Mouse (Mus musculus) liver, postnatal 0 days (tissue): Measurements from ENCODE around the gene Fh1. TPM values are rescaled to one million over a fixed set of nuclear protein-coding genes. Genes with fewer than 3 reads are reported as not detected.

ENCODE experiments used
- ATAC-seq: fragments of 200-750 bp; cut with Nextera tagmentation; 2 replicates; pipeline ENCODE4 v1.8.0; 2017; ENCODE audit warnings: mild to moderate bottlenecking, moderate library complexity
- DNase-seq: peaks from one replicate; pipeline ENCODE4 v3.0.0-alpha.2; 2016
- H3K27ac ChIP-seq: fragments of 300-500 bp; sonication (generic); 2 replicates; pipeline ENCODE4 v1.5.1; 2014; ENCODE audit warnings: antibody characterized with exemption, moderate library complexity, mild to moderate bottlenecking, low read depth
- H3K27me3 ChIP-seq: fragments of 300-500 bp; sonication (generic); 2 replicates; pipeline ENCODE4 v1.6.1; 2014; ENCODE audit warnings: low read length, control low read depth, mixed read lengths; ENCODE audit not compliant: insufficient read depth
- H3K36me3 ChIP-seq: fragments of 300-500 bp; sonication (generic); replicated peaks from 2 replicates; pipeline ENCODE4 v1.6.1; 2014; ENCODE audit warnings: mild to moderate bottlenecking, control low read depth, low read length, moderate library complexity, mixed read lengths; ENCODE audit not compliant: insufficient read depth
- H3K4me1 ChIP-seq: fragments of 300-500 bp; sonication (generic); 2 replicates; pipeline ENCODE4 v1.6.1; 2014; ENCODE audit warnings: antibody characterized with exemption, mild to moderate bottlenecking, control low read depth; ENCODE audit not compliant: insufficient read depth
- H3K4me2 ChIP-seq: fragments of 300-500 bp; sonication (generic); 2 replicates; pipeline ENCODE4 v1.6.1; 2014; ENCODE audit warnings: low read depth, mild to moderate bottlenecking, low read length, moderate library complexity, mixed read lengths
- H3K4me3 ChIP-seq: fragments of 300-500 bp; sonication (generic); 2 replicates; pipeline ENCODE4 v1.5.1; 2014; ENCODE audit warnings: low read depth, low read length
- H3K9ac ChIP-seq: fragments of 300-500 bp; sonication (generic); replicated peaks from 2 replicates; pipeline ENCODE4 v1.6.1; 2014; ENCODE audit warnings: mild to moderate bottlenecking, moderate library complexity
- H3K9me3 ChIP-seq: fragments of 300-500 bp; sonication (generic); 2 replicates; pipeline ENCODE4 v1.6.1; 2016; ENCODE audit warnings: mild to moderate bottlenecking, control low read depth, low read length, mixed read lengths
- CTCF ChIP-seq: sonication (generic); IDR thresholded peaks from 2 replicates; pipeline ENCODE4 v1.5.1; 2016; ENCODE audit warnings: antibody characterized with exemption, low read depth
- EP300 ChIP-seq: IDR thresholded peaks from 2 replicates; pipeline ENCODE4 v1.6.1; 2016; ENCODE audit warnings: antibody characterized with exemption, low read depth, mild to moderate bottlenecking
- whole genome bisulfite sequencing: fragments of 180-500 bp; shearing (Covaris S2); extraction: QIAGEN DNeasy Blood & Tissue Kit; methylation state at CpG from one replicate; pipeline ENCODE4 v1.1.7; 2014; ENCODE audit not compliant: insufficient replicate concordance; 5-methylcytosine and 5-hydroxymethylcytosine counted together
- polyA plus RNA-seq: library from polyadenylated mRNA; unstranded; fragments of >200 nt; fragmentation: Nextera tagmentation; extraction: Ambion mirVana; gene quantifications from 2 replicates; pipeline ENCODE4 v1.2.1, GENCODE M21; 2015

The Fh1 gene
- polyA plus RNA-seq, 1 experiment from 2014 or later = 93.3 TPM

DNA sequence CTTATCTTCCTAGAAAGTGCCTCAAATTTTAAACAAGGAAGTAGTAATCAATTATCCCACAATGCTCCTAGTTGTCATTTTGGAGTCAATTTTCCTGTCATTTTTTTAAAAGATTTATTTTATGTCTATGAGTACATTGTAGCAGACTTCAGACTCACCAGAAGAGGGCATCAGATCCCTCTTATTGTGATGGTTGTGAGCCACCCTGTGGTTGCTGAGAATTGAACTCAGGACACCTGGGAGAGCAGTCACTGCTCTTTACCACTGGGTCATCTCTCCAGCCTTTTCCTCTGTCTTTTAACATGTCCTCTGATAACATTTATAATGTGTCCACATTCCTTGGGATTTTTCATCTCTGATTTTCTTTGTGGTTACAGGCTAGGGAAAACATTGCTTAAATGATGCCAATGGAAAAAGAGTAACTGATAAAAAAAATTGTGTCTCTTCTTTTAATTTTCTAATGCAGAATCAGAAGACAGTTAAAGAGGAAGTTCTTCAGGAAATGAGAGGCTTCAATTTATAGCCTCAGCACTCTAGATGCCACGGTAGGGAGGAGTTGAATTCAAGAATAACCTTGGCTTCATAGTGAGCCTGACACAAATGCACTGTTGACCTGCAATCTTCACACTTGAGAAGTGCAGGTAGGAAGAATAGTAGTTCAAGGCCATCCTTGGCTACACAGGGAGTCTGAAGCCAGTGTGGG lies 706 bp upstream of the Fh1 start:
- H3K27ac ChIP-seq = peak overlapping the region; percentile 96
- 29% methylated on average over 1 of the region's 1 CpGs for WGBS
- H3K9ac ChIP-seq = no peak overlapping the region
- no peaks in the 10 kb centered on the region for H3K9me3 ChIP-seq
- TF ChIP-seq CTCF = peak; percentile 77
- TF ChIP-seq EP300 = no peak
- peak overlapping the region; percentile 93 for H3K4me3 ChIP-seq
- peaks cover 12% of the 10 kb centered on the region for H3K4me1 ChIP-seq
- DNase-seq (no peak), ATAC-seq (peak; percentile 57)
- H3K36me3 ChIP-seq = no peaks in the 10 kb centered on the region
- peak overlapping the region; percentile 96 for H3K4me2 ChIP-seq
- H3K27me3 ChIP-seq = no peaks in the 10 kb centered on the region

DNA sequence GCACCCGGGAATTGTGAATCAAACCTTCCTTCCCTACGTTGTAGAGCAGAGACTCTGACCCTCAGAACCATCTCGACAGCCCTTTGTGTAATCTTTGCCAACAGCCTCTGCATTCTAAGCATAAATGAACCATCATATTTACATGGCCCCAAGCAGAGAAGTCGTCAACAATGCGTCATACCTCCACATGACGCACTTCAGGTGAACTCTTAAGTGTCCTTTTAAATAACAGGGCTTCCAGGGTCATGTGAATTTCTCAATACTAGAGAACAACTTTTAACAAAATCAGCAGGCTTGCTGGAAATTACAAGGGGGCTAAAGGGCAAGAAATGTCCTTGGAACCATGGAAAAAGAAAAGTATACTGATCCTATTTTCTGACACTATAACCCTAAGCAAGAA lies 1.8 kb downstream of the Fh1 start:
- Histone ChIP-seq H3K9me3 (no peaks in the 10 kb centered on the region), H3K27ac (peak overlapping the region; percentile 55), H3K4me2 (no peak overlapping the region), H3K4me3 (no peak overlapping the region), H3K9ac (no peak overlapping the region), H3K36me3 (peaks cover 3% of the 10 kb centered on the region), H3K27me3 (no peaks in the 10 kb centered on the region), H3K4me1 (peaks cover 10% of the 10 kb centered on the region)
- TF ChIP-seq EP300 = peak; percentile 62
- no peak for TF ChIP-seq CTCF
- ATAC-seq = peak; percentile 13
- 68% methylated on average over 6 of the region's 6 CpGs for WGBS
- DNase-seq = no peak

DNA sequence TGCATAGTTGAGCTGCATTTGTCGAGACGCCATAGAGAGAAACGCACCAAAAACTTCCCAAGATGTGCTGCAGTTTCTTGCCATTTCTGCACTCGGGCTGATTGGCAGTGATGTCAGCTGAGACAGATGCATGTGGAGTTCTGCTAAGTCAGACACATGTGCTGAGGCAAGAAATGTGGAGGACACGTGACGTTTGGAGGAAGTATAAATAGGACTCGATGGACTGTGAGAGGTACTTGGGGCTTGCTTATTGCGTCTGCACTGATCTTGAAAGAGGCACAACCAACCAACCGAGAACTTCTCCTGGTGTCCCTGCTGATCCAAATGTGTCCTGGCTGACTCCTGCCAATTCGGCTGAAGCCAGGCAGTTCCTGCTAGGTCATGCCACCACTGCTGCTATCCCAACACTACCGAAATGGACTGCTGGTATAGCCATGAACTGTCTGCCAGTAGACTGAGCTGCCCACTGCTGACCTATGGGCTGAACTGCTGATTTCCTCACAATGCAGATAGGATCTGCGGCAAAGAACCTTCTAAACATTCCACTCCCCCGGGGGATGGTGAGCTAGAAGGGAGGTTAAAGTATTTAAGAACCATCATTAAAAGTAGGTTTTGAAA lies 5.5 kb downstream of the Fh1 start, which contains the start of gene Kmo:
Kmo (plus strand) TSS at position 568 of the 618 bp plus-strand sequence.
- H3K9ac ChIP-seq = no peak within 1 kb of the TSS
- TF ChIP-seq EP300 (no peak), CTCF (no peak)
- H3K4me2 ChIP-seq = no peak within 1 kb of the TSS
- H3K27ac ChIP-seq = no peak within 1 kb of the TSS
- peaks cover 8% of the 10 kb centered on the region for H3K4me1 ChIP-seq
- H3K36me3 ChIP-seq = peaks cover 30% of the 10 kb centered on the region
- H3K4me3 ChIP-seq = no peak within 1 kb of the TSS
- DNase-seq (no peak), ATAC-seq (no peak)
- no peaks in the 10 kb centered on the region for H3K9me3 ChIP-seq
- no peaks in the 10 kb centered on the region for H3K27me3 ChIP-seq
- 78% methylated on average over 13 of the region's 13 CpGs for WGBS

DNA sequence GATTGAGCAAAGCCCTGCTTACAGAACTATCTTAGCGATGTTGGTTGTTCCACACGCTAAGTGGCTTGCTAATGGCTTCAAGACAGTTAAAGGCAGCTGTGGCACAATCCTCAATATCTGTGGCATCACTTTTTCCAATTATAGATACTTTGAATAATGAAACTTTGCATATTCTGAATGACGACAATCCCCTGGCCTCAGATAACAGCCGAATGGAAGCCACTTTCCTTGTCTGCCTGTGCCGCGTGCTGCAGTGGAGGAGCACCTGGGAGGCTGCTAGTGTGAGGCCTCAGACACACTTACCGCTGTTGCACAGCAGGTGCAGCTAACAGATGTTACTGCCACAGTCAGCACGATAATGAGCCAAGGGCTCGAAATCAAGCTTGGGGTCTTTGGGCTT lies 10.4 kb downstream of the Fh1 start:
- ATAC-seq (no peak), DNase-seq (no peak)
- WGBS = 91% methylated on average over 9 of the region's 9 CpGs
- no peak overlapping the region for H3K9ac ChIP-seq
- no peaks in the 10 kb centered on the region for H3K27me3 ChIP-seq
- H3K4me2 ChIP-seq = no peak overlapping the region
- no peaks in the 10 kb centered on the region for H3K9me3 ChIP-seq
- no peak overlapping the region for H3K4me3 ChIP-seq
- H3K4me1 ChIP-seq = no peaks in the 10 kb centered on the region
- no peak overlapping the region for H3K27ac ChIP-seq
- H3K36me3 ChIP-seq = peaks cover 69% of the 10 kb centered on the region
- no peak for TF ChIP-seq EP300

DNA sequence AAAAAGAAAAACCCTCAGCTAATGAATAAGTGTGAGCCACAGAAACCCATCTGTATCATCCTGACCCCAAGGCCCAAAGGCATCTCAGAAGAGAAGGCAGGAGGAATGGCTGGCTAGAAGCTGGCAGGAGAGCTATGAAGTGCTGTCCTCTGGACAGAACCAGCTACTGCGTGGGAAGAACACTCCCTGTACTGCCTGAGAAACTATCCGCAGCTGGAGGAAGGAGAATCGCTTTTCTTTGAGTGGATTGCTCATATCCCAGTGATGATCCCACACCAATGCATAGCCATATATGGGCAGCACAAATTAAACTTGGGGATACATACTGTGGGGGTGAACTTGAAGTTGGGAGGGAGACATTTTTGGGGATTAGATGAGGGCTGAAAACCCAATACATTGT lies 16.7 kb downstream of the Fh1 start:
- H3K27me3 ChIP-seq = no peaks in the 10 kb centered on the region
- H3K4me2 ChIP-seq = no peak overlapping the region
- TF ChIP-seq EP300 = no peak
- no peak for TF ChIP-seq CTCF
- no peak for DNase-seq
- WGBS = 92% methylated on average over 3 of the region's 3 CpGs
- no peak overlapping the region for H3K27ac ChIP-seq
- H3K36me3 ChIP-seq = peaks cover 79% of the 10 kb centered on the region
- no peaks in the 10 kb centered on the region for H3K9me3 ChIP-seq
- no peak for ATAC-seq
- H3K9ac ChIP-seq = no peak overlapping the region
- H3K4me1 ChIP-seq = no peaks in the 10 kb centered on the region
- H3K4me3 ChIP-seq = no peak overlapping the region

DNA sequence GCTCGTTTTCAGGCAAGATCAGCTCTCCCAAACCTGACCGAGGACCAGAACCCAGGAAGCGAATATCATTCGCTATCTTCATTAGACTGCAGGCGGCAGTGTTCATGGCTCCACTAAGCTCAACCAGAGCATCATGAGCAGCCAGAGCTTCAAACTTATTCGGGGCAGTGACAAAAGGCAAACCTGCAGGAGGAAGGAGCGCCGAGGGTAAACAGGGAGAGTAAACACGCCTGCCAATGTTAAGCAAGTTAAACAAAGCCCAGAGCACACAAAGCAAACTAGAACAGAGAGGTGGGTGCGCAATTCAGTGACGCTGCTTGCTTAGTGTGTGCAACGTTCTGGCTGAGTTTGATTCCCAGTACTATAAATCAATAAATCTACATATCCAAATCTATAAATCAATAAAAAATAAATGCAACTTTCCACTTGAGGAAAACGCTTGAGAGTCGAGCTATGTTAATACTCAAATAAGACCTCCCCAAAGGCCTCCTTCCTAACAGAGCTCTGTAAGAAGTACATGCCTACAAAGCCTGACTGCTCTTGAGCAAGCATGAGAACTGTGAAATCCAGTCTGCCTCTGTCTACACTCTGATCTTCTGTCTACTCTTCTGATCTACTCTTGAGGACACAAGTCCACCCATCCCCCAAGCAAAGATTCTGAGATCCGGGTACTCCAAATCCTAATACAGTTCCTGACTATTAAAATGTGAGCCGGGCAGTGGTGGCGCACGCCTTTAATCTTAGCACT lies 17.4 kb downstream of the Fh1 start:
- Histone ChIP-seq H3K9ac (no peak overlapping the region), H3K27me3 (no peaks in the 10 kb centered on the region), H3K4me1 (no peaks in the 10 kb centered on the region), H3K36me3 (peaks cover 84% of the 10 kb centered on the region), H3K9me3 (no peaks in the 10 kb centered on the region), H3K4me2 (no peak overlapping the region), H3K27ac (no peak overlapping the region), H3K4me3 (no peak overlapping the region)
- TF ChIP-seq EP300 (no peak), CTCF (no peak)
- ATAC-seq (peak; percentile 97), DNase-seq (peak; percentile 33)
- 69% methylated on average over 18 of the region's 18 CpGs for WGBS
